Mouse (Mus musculus): ENCODE measurements around the gene Ldhc.
"Not testable (repeated sequence)": the region's sequence is repeated elsewhere in the genome, so short reads cannot be mapped to it uniquely, and the experiment has no call there.

Gene Ldhc

DNA sequence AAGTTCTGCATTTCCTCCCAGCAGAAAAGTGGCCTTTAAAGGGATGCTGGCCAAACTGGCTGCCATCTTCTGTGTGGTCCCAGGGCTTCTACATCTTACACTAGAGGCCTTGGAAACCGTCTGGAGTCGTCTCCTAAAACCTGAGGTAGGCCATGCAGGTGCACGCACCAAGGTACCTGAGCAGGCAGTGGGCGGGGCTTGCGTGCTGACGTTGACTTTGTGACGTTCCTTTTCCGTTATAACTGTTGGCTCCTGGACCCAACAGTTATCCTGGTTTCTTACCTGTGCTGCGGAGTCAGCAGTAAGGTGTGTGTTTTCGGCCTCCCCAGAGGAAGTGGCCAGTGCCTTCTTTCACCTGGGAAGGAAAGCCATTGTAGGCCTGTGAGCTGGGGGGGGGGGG is at the start of gene Ldhc:
Ldhc (plus strand) TSS at position 208 of the 400 bp plus-strand sequence.
- no peak for DNase-seq (ENCODE audit: low spot score in 2 of 2)

DNA sequence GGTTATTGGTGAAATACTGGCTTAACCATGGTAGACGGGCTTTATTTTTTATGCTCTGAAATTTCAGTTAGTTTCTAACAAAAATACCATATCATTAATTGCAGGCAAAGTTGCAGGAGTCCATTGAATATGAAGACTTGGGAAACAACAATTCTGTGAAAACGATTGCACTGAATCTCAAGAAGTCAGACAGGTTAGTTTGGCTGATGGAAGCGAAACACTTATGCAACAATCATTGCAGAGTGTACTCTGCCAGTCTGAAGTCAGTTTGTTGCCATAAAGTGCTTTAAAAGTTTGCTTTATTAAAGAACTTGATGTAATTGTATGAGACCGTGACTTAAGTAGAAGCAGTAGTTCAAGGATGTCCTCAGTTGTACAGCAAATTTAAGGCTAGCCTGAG is 47.0 kb upstream of the Ldhc start:
- no peak for DNase-seq (ENCODE audit: low spot score in 2 of 2)

DNA sequence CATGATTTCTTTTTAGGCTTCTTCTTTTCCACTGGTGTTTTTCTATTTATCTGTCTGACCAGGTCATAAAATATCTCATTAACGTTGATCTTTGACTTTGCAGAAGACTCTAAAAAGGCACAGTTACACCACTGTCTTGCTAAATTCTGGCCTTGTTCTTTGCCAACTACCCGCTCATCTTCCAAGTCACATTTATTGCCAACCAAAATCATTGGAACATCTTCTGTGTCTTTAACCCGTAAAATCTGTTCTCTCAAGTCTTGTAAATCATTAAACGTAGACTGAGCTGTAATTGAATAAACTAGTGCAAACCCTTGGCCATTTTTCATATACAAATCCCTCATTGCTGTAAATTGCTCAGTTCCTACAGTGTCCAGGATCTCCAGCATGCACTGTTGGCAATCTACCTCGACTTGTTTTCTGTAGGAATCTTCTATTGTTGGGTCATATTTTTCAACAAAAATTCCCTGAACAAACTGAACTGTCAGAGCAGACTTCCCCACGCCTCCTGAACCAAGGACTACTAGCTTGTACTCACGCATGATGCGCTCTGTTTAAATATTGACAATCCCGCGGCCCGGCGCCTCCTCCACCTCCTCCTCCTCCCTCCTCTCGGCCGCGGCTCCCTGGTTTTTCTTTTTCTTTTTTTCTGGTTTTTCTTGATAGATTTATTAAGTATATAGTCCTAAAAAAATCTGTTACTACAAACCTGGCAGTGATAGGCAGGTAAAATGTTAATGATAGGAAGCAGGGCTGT is 39.9 kb upstream of the Ldhc start:
- not testable (repeated sequence) for DNase-seq (ENCODE audit: low spot score in 2 of 2)

DNA sequence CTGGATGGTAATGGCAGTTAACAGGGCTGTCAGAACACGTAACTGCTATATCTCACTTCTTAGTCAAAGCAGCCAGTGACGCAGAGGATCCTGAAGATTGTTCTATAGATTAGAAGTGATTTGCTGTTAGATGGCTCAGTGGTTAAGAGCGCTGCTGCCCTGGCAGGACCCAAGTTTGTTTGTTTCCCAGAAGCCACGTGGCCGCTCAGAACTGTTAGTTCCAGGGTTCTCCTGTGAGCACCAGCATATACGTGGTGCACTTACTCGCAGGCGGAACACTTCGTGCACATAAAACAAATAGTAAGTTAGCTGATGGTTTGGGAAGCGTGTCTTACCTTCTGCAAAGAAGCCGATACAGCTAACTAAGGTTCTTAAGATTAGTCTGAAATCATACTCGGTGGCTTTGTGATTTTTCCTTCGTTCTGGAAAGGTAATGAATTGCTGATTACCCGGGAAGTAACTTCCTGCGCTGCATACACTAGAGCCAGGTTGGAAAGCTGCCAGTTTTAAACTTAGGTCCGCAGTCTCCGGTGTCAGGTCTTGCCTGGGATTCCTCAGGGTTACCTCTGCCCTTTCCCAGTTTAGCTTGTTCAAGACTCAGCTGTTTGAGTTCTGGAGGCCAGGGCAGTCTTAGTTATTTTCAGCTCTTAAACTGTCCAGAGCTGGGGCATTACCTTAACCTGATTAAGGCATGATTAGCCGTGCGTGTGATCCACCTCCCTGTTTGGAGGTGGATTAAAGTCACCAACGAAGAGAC is 33.8 kb upstream of the Ldhc start:
- no peak for DNase-seq (ENCODE audit: low spot score in 2 of 2)

DNA sequence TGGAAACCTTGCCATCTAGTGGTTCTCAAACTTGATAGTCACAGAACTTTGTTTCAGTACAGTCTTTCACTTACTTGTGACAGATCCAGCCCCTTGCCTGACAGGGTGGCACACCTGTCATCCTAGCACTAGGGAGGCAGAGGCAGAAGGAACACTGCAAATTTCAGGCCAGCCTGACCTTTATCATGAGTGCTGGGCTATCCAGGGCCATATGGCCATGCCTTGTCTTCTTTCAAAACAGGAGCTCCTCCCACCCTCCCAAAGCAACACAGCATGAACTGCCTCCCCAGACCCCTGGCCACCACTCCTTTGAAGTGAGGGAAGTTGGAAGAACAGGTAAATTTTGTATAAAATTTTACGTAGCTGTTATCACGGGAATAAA is 33.2 kb upstream of the Ldhc start:
- no peak for DNase-seq (ENCODE audit: low spot score in 2 of 2)

DNA sequence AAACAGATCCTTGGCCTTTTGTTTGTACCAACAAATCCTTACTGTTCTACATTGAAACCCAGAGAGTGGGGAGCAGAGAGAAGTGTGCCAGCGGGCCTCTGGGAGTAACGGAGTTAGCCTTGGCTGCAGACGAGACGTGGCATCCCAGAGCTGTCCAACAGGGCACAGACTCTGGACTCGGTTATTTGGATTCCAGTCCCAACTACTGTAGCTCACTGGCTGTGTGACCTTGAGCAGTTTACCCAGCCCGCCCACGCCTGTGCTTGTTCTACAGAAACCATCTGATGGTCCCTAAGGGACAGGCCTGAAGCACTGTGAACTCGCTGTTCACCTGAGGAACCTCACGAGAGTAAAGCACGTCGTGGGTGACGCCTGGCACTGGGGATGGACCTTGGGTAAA is 31.1 kb upstream of the Ldhc start:
- no peak for DNase-seq (ENCODE audit: low spot score in 2 of 2)

DNA sequence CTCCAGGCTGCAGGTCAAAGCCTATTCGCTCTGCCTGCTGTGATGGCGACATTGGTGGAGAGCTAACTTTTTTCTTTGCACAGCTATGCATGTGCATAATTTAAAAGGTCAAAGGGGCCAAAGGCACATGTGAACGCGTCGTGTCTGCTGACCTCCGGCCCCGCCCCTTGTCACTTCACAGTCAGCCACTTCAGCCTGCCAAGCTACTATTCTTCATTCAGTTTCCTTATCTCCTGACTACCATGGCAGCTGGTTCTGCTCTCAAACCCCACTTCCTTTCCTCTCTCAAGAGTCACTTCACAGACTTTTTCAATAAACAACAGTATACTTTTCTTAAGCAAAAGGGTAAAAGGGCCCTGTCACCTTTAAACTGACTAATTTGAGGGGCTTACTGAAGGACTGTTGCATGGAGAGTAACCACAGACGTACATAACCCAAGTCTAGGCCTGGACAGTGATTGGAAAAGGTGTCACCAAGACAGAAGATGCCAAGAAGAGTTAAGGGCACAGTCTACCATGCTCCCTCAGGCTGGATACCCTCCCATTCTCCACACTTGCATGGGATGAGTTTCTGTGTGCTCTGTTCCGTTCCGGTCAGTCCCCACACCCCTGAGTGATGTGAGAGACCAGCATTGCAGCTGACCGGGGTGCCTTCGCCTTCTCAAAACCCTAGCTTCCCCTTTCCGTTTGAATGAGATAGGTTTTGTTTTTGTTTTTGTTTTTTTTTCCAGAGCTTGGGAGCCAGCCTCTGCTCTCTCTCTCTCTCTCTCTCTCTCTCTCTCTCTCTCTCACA is 30.0 kb upstream of the Ldhc start:
- no peak for DNase-seq (ENCODE audit: low spot score in 2 of 2)

DNA sequence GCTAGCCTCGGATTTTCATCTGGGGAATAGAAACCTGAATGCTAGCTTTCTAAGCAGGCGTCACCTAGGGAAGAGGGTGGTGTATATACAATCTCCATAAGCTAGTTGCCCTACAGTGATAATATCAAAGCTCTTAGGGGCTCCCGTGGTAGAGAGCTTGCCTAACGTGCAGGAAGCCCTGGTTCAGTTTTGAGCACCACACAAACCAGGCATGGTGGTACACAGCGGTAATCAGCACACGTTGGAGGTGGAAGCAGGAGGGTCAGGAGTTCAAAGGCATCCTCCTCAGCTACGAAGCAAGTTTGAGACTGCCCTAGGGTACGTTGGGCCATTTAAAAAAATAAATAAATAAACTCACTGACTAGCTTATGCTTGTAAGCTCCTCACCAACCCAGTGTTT is 29.3 kb upstream of the Ldhc start:
- DNase-seq (ENCODE audit: low spot score in 2 of 2) = no peak

DNA sequence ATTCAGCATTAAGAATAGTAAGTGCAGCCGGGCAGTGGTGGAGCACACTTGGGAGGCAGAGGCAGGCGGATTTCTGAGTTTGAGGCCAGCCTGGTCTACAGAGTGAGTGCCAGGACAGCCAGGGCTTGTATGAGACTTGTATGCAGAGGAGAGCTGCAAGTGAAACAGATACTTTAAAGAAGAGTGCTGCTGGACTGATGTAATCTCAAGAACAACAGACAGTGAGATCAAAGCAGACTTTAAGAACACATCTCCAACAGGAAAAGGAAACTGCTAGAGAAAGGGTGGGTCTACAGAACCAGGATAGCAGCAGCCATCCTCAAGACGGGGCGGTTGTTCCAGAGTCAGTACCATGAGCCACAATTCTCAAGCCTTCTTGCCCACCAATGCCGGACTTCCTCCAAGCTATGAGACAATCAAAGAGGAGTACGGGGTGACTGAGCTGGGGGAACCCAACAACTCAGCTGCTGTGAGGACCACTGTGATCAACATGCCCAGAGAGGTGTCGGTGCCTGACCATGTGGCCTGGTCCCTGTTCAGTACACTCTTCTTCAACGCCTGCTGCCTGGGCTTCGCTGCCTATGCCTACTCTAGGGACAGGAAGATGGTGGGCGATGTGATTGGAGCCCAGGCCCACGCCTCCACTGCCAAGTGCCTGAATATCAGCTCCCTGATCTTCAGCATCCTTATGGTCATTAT is 28.7 kb upstream of the Ldhc start:
- DNase-seq (ENCODE audit: low spot score in 2 of 2) = not testable (repeated sequence)

DNA sequence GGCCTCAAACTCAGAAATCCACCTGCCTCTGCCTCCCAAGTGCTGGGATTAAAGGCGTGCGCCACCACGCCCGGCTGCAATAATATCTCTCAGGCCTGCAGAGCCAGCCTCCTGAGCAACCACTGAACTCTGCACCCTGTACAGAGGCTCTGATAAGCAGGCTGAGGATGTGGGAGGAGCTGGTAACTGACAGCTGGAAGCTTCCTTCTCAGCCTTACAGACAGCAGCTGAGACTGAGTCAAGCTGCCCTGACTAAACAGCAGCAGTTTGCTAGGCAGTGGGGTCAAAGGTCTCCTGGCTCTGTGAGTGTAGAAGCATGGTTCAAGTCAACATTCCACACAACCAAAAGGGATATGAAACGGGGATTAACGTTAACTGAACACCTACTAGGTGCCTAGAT is 27.7 kb upstream of the Ldhc start:
- DNase-seq (ENCODE audit: low spot score in 2 of 2) = no peak

DNA sequence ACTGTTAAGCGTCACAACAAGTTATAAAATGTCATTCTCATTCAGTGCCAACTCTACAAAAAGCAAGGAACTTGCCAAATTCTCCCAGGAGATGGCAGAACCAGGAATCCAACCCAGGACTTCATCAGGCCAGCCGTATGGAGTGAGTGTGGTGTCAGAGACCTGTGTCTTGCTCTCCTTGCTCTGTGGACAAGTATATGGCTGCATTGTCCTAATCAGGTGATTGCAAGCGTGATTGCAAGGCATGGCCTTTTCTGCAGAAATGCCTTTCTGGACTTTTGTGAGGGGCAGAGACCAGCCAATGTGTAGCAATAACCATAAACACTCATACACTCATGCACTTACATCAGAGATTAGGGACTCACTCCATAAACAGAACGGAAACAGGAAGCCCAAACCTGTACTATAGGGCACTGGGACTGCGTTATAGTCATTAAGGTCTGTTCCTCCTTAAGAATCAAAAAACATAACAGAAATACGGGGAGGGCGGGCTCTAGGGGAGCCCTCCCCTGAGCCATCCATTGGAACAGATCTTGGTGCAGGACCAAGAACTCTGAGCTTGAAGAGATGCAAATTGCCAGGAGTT is 27.2 kb upstream of the Ldhc start:
- DNase-seq (ENCODE audit: low spot score in 2 of 2) = no peak

DNA sequence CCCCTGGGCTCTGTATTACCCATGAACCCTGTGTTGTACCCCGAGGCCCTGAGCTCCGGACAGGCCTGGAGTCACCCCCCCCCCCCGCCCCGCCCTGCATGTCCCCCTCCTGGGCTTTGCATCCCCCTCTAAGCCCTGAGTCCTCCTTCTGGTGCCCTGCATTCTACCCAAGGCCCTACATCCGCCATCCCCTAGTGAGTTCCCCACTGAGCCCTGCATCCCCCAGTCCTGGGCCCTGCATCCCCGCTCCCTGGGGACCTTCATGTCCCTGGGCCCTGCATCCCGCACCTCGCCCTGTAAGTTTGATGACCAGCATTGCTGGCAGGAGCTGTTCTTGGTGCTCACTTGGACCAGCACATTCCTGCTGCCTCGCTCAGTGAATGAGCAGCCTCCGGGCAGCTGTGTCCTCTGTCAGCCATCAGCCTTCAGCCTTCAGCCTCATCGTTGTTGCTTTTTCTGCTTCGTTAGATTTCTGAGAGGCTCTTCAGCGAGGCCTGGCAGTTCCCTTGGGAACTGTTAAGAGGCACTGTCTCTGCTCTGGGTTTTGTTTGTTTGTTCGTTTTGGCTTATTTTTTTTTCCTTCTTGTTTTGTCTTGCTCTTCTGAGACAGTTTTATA is 25.9 kb upstream of the Ldhc start:
- DNase-seq (ENCODE audit: low spot score in 2 of 2) = no peak

DNA sequence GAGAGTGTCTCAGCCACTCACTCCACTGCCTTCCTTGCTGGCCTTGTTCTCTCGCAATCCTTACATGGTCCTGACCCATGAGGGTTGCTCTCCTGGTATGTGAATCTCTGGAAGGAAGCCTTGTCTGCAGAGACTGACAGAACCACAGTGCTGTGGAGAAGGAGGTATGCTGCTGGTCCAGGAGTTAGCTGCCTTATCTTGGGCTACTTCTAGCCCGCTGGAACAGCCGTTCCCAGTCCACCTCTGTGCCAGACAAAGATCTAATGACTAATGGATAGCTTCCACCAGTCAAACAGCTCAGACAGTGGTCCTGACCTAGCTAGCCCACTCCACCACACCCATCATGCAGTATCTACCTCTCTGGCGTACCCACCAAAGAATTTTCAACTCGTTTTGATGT is 24.6 kb upstream of the Ldhc start:
- DNase-seq (ENCODE audit: low spot score in 2 of 2) = no peak

DNA sequence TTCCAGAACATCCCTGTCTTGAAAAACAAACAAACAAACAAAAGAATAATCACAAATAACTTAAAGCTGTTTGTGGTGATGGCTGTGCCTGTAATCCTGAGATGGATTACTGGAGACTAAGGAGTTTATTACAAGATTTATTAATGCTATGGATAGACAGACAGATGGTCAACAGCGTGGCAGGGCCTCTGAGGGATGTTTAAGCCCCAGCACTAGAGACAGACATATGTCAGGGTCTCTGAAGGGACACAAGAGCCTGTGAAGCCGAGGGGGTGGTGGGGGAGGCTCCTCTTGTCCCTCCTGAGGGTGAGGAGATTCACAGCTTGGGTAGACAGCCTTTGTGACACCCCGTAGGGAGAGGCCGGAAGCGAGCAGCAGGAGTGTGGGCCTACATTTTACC is 23.9 kb upstream of the Ldhc start:
- DNase-seq (ENCODE audit: low spot score in 2 of 2) = no peak

DNA sequence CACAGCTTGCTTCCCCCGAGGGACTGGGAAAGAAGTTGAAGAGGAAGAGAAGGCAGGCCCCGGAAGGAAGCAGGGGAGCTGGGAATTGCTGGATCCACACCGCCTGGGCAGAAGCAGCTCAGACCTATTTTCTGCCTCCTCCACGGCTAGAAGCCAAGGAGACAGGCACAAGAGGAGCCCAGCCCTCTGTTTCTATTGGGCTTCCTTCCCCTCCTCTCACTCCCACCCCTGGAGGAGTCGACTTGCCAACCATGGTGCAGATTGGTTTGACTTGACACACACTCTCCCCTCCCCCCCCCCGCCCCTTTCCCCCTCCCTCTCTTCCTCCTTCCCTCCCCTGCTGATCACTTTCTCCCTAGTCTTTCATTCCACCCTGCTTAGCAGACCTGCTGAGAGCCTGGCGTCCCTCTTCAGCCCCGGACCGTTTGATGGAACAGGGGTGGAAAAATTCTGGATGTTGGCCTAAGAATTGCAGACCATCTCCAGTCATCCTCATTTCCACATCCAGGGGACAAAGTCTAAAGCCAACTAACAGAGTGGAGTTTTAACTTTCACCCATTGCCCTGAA is 22.8 kb upstream of the Ldhc start:
- peak; percentile 33 to 43 for DNase-seq (ENCODE audit: low spot score in 2 of 2)

DNA sequence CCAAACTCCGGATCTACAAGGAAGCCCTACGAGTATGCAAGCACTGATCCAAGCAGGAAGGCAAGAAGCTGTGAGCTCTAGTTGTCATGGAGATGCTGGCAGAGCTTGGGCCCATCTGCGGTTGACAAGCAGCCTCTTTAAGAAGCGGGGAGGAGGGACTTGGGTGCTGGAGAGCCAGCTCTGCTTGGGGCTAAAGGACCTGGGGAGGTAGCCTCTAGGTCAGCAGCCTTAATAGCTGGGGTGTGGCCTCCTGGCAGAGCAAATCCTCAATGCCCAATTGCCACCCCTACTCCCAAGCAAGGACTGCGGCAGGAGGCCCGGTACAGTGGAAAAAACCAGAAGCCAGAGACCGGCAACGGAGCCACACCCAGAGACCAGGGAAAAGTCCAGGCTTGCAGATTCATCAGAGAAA is 22.1 kb upstream of the Ldhc start:
- DNase-seq (ENCODE audit: low spot score in 2 of 2) = peak; percentile 84 to 87

DNA sequence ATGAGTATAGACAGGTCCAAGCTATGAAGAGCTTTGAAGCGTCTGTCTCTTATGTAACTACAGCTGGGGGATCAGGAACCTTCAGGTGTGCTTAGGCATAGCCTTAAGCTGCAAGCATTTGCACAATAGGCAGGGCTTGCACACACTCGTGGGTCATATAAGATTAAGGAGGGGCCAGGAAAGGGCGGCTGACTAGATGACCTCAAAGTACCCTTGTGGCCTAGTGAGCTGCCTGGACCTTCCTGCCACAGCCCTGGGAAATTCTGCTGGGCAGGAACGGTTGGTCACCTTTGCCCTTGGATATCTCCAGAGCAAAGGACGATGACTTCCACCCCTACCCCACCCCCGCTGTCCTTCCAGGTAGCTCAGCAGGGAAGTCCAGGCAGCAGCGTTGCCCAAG is 21.6 kb upstream of the Ldhc start:
- DNase-seq (ENCODE audit: low spot score in 2 of 2) = no peak

DNA sequence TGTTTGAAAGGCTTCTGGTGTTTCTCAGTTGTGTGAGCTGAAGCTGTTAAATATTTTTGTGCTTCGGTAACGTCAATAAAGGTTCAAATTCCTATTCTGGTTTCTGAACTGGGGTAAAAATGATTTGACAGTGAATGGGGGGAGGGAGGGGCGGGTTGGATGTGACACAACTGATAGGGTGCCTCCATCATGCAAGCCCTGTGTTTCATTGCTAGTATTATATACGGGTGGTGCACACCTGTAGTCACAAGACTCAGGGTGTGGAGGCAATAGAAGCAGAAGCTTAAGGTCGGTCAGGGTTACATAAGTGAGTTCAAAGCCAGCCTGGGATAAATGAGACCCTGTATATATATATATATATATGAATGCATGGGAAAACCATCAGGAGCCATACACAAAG is 21.1 kb upstream of the Ldhc start:
- DNase-seq (ENCODE audit: low spot score in 2 of 2) = no peak

DNA sequence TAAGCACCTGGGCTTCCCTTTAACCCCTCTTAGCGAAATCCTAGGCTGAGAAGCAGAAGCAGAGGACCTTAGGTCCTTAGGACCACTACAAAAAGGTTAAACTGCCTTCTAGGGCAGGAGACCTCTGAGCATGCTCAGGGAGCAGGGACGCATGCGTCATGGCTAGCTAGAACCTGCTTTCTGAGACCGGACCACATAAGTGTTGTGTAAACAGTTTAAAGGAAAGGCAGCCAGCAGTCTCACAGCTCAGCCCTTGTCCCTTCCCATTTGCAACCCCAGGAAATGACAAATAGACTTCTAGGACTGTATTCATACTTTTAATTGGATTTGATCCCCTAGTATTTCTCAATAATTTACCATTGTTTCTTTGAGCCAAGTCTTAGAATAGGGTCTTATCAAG is 20.7 kb upstream of the Ldhc start:
- DNase-seq (ENCODE audit: low spot score in 2 of 2) = no peak

DNA sequence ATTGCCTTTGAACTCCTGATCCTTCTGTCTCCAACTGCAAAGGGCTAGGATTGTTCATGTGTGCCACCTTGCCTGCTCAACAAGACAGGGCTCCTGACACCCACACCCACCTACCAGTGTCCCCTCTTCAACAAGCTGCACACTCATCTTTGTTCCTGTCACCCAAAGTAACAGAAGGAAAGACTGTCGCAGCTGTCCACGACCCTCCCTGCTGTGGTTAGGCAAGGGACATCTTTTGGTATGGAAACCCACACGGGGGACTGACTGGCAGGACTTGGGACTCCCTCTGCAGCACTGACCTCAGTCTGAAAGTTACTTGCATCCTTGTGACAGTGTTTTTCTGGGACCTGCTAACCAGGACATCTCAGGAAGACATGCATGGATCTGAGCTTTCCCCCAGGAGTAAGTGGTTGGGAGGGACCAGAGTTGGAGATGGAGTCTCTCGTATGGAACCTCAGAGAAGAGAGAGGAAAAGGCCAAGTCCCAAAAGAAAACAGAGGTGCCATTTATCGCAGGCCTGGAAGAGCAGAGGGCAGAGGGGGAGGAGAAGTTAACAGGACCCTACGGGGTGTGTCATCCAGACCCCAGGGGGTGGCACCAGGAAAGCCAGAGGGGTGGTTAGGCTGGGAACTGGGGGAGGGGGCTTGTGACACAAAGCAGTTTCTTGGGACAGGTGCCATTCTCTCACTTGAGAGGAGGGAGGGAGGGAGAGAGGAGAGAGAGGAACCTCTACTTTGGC is 20.0 kb upstream of the Ldhc start, which contains the start of gene Ldha:
Ldha (plus strand) TSS at position 689 of the 739 bp plus-strand sequence.
- no peak for DNase-seq (ENCODE audit: low spot score in 2 of 2)
